Mouse (Mus musculus): ENCODE data around the gene Mob3c. TPM values are rescaled to one million over a fixed set of nuclear protein-coding genes. Genes with fewer than 3 reads are reported as not detected.

Gene Mob3c
- polyA plus RNA-seq, 1 experiment from 2014 or later: 3.1 TPM

DNA sequence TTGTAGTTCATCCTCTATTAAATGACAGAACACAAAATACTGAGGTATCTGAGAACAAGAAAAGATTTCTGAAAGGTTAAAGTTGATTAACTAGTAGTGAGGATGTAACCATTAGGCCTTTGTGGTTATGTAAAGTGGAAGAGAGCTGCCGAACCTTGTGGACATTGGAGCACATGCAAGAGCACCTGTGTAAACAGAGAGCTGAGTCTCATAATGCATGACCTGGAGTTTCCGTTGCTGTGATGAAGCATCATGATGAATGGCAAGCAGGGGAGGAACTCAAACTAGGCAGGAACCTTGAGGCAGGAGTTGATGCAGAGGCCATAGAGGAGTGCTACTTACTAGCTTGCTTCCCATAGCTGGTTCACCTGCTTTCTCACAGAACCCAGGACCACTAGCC, 22.7 kb downstream of the Mob3c start:
- 88% methylated on average over 2 of the region's 2 CpGs for WGBS
- Histone ChIP-seq H3K36me3 (ENCODE audit: control insufficient read depth, insufficient read depth, low read length) (no peaks in the 10 kb centered on the region), H3K4me1 (replicated peaks; ENCODE audit: control insufficient read depth, insufficient read depth, low read length) (peaks cover 2% of the 10 kb centered on the region; the same call in 1 of the 2 replicates), H3K27ac (ENCODE audit: low read depth, low read length) (no peak overlapping the region), H3K9ac (ENCODE audit: low read length) (no peak overlapping the region), H3K27me3 (ENCODE audit: control insufficient read depth, insufficient read depth, low read length) (no peaks in the 10 kb centered on the region), H3K9me3 (ENCODE audit: control insufficient read depth, low read length) (no peaks in the 10 kb centered on the region), H3K4me3 (ENCODE audit: low read depth, low read length) (no peak overlapping the region), H3K4me2 (ENCODE audit: low read depth, low read length, severe bottlenecking) (no peak overlapping the region)
- ATAC-seq (replicated peaks; ENCODE audit: low FRiP score) (no peak), DNase-seq (ENCODE audit: low spot score) (no peak)

DNA sequence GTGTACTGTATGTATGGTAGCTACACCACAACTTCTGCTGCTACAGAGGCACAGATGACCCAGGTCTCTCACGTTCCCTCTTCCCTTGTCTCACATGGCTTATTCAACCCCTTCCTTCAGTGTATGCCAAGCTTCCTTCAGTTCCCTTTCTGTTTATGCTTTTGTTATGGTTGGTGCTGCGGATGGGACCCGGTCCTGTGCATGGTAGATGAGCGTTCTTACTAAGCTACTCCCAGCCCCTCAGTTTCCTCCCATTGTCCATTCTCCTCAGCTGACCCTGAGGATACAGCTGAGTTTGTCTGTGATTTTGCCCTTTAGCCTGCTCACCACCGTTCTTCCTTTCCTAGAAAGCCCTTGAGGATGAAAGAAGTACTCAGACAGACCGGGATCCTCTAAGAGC, 23.7 kb downstream of the Mob3c start:
- Histone ChIP-seq H3K4me2 (ENCODE audit: low read depth, low read length, severe bottlenecking) (no peak overlapping the region), H3K27ac (ENCODE audit: low read depth, low read length) (no peak overlapping the region), H3K9me3 (ENCODE audit: control insufficient read depth, low read length) (no peaks in the 10 kb centered on the region), H3K4me1 (replicated peaks; ENCODE audit: control insufficient read depth, insufficient read depth, low read length) (peaks cover 2% of the 10 kb centered on the region; the same call in 1 of the 2 replicates), H3K27me3 (ENCODE audit: control insufficient read depth, insufficient read depth, low read length) (no peaks in the 10 kb centered on the region), H3K4me3 (ENCODE audit: low read depth, low read length) (no peak overlapping the region), H3K36me3 (ENCODE audit: control insufficient read depth, insufficient read depth, low read length) (no peaks in the 10 kb centered on the region), H3K9ac (ENCODE audit: low read length) (no peak overlapping the region)
- DNase-seq (ENCODE audit: low spot score) (no peak), ATAC-seq (replicated peaks; ENCODE audit: low FRiP score) (no peak)
- 84% methylated on average over 6 of the region's 6 CpGs for WGBS

DNA sequence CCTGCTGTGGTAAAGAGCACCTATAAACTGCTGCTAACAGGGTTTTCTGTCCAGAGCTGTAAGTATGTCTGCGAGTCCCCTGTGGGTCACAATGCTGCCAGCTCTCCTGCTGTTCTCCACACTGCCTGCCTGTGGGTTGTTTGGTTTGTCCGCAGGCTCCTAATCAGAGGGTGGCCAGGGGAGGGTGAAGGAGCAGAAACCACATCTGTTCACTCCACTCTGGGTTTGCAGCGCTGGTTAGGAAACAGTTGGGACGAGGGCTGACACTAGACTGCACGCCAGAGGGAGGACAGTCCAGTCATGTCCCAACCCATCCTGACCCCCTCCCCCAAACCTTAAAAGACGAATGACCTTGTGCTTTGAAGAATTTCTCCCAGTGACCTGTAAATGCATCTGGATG, 27.2 kb downstream of the Mob3c start:
- Histone ChIP-seq H3K36me3 (ENCODE audit: control insufficient read depth, insufficient read depth, low read length) (no peaks in the 10 kb centered on the region), H3K9ac (ENCODE audit: low read length) (no peak overlapping the region), H3K4me3 (ENCODE audit: low read depth, low read length) (no peak overlapping the region), H3K9me3 (ENCODE audit: control insufficient read depth, low read length) (no peaks in the 10 kb centered on the region), H3K4me1 (replicated peaks; ENCODE audit: control insufficient read depth, insufficient read depth, low read length) (peaks cover 2% of the 10 kb centered on the region; the same call in 1 of the 2 replicates), H3K27me3 (ENCODE audit: control insufficient read depth, insufficient read depth, low read length) (no peaks in the 10 kb centered on the region), H3K27ac (ENCODE audit: low read depth, low read length) (no peak overlapping the region), H3K4me2 (ENCODE audit: low read depth, low read length, severe bottlenecking) (no peak overlapping the region)
- DNase-seq (ENCODE audit: low spot score) (no peak), ATAC-seq (replicated peaks; ENCODE audit: low FRiP score) (no peak)
- 58% methylated on average over 6 of the region's 6 CpGs for WGBS

DNA sequence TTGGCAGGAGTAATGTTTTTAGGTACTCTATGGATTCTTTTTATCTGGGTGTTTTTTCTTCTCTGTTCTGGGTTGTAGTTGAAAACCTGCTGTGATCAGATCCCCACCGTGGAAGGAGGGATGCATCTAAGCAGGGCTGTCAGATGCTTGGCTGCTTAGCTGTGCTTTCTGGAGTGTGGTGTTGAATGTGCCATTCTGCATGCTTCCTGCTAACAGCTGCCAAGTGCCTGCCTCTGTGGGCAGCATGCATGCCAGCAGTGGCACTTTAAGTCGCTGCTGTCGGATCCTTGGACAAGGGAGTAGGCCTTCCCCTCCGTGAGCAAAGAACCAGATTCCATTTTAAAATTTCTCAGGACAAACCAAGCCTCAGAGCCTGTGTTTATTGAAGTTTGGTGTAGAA, 27.7 kb downstream of the Mob3c start:
- DNase-seq (ENCODE audit: low spot score) (no peak), ATAC-seq (replicated peaks; ENCODE audit: low FRiP score) (no peak)
- Histone ChIP-seq H3K4me3 (ENCODE audit: low read depth, low read length) (no peak overlapping the region), H3K27ac (ENCODE audit: low read depth, low read length) (no peak overlapping the region), H3K27me3 (ENCODE audit: control insufficient read depth, insufficient read depth, low read length) (no peaks in the 10 kb centered on the region), H3K4me2 (ENCODE audit: low read depth, low read length, severe bottlenecking) (no peak overlapping the region), H3K9ac (ENCODE audit: low read length) (no peak overlapping the region), H3K9me3 (ENCODE audit: control insufficient read depth, low read length) (no peaks in the 10 kb centered on the region), H3K4me1 (replicated peaks; ENCODE audit: control insufficient read depth, insufficient read depth, low read length) (peaks cover 2% of the 10 kb centered on the region; the same call in 1 of the 2 replicates), H3K36me3 (ENCODE audit: control insufficient read depth, insufficient read depth, low read length) (no peaks in the 10 kb centered on the region)
- WGBS: 68% methylated on average over 4 of the region's 4 CpGs

DNA sequence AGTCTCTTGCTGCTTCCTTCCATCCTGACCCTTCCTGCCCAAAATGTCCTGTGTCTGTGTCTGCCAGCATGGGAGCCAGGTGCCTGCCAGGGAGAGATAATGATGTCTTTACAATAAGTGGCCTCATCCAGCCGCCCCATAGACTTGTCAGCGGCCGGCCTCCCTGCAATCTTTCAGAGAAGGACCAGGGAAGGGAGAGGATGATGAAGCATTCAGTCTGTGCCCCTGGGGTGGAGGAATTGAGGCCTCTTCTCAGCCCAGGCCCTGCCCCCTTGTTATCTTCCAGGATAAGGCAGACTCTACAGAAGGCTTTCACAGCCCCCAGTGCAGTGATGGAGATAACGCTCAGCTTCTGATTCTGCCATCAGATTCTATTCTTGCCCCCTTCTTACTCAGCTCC, 28.4 kb downstream of the Mob3c start:
- no peak overlapping the region for H3K27ac ChIP-seq (ENCODE audit: low read depth, low read length)
- no peaks in the 10 kb centered on the region for H3K9me3 ChIP-seq (ENCODE audit: control insufficient read depth, low read length)
- no peaks in the 10 kb centered on the region for H3K27me3 ChIP-seq (ENCODE audit: control insufficient read depth, insufficient read depth, low read length)
- no peak for DNase-seq (ENCODE audit: low spot score)
- no peak overlapping the region for H3K9ac ChIP-seq (ENCODE audit: low read length)
- WGBS: 43% methylated on average over 4 of the region's 4 CpGs
- peaks cover 2% of the 10 kb centered on the region; the same call in 1 of the 2 replicates for H3K4me1 ChIP-seq (replicated peaks; ENCODE audit: control insufficient read depth, insufficient read depth, low read length)
- no peak overlapping the region for H3K4me2 ChIP-seq (ENCODE audit: low read depth, low read length, severe bottlenecking)
- H3K4me3 ChIP-seq (ENCODE audit: low read depth, low read length): no peak overlapping the region
- no peak for ATAC-seq (replicated peaks; ENCODE audit: low FRiP score)
- no peaks in the 10 kb centered on the region; the same call in 1 of the 2 replicates for H3K36me3 ChIP-seq (ENCODE audit: control insufficient read depth, insufficient read depth, low read length)

DNA sequence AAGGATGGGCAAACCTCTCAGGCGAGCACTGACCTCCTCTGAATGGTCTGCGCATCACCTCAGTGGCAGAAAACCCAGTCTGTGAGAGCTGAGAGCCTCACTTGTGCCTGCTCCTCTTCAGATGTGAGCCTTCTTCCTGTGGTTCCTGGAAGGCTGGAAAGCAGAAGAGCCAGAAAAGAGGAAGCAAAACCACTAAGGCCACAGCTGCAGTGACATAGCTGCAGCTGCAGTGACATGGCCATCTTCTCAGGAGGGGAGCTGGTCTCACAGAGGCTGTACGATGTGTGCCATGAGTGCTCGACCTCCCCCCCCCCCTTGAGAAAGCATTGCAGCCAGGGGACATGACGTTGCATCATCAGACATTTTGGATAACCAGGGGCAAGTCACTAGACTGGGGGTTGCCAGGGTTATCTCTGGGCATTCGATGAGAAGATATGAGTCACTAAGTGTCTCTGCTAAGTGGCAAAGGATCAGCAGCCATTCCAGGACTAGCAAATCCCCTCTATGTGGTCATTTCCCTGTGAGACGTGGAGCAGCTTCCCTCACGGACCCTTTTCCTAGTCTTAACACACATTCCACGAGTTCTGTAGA, 29.5 kb downstream of the Mob3c start:
- Histone ChIP-seq H3K4me2 (ENCODE audit: low read depth, low read length, severe bottlenecking) (no peak overlapping the region), H3K27me3 (ENCODE audit: control insufficient read depth, insufficient read depth, low read length) (no peaks in the 10 kb centered on the region), H3K4me3 (ENCODE audit: low read depth, low read length) (no peak overlapping the region), H3K4me1 (replicated peaks; ENCODE audit: control insufficient read depth, insufficient read depth, low read length) (peaks cover 2% of the 10 kb centered on the region; the same call in 1 of the 2 replicates), H3K36me3 (ENCODE audit: control insufficient read depth, insufficient read depth, low read length) (no peaks in the 10 kb centered on the region; the same call in 1 of the 2 replicates), H3K9ac (ENCODE audit: low read length) (no peak overlapping the region), H3K9me3 (ENCODE audit: control insufficient read depth, low read length) (no peaks in the 10 kb centered on the region), H3K27ac (ENCODE audit: low read depth, low read length) (no peak overlapping the region)
- ATAC-seq (replicated peaks; ENCODE audit: low FRiP score) (no peak), DNase-seq (ENCODE audit: low spot score) (no peak)
- WGBS: 87% methylated on average over 9 of the region's 9 CpGs

DNA sequence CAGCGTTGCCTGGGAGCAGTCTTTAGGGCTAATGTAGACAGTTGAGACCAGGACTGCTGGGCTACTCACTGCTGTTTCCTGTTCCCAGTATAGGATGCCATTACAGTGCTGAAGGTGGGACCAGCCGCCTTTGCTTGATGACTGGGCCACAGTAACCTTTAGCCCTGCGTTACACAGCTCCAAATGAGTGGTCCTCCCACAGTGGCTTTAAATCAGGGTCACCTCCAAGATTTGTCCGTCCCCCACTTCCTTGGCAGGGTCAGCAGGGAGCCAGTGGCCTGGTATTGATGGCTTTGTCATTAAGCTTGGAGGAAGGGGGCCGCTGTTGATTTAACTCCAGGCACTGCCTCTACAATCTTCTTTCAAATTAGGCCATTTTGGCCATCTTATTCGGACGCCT, 35.5 kb downstream of the Mob3c start:
- H3K9me3 ChIP-seq (ENCODE audit: control insufficient read depth, low read length): no peaks in the 10 kb centered on the region
- DNase-seq (ENCODE audit: low spot score) (no peak), ATAC-seq (replicated peaks; ENCODE audit: low FRiP score) (no peak)
- 67% methylated on average over 7 of the region's 7 CpGs for WGBS
- no peak overlapping the region for H3K4me2 ChIP-seq (ENCODE audit: low read depth, low read length, severe bottlenecking)
- no peaks in the 10 kb centered on the region for H3K27me3 ChIP-seq (ENCODE audit: control insufficient read depth, insufficient read depth, low read length)
- no peak overlapping the region for H3K27ac ChIP-seq (ENCODE audit: low read depth, low read length)
- no peak overlapping the region for H3K9ac ChIP-seq (ENCODE audit: low read length)
- H3K4me3 ChIP-seq (ENCODE audit: low read depth, low read length): no peak overlapping the region
- H3K4me1 ChIP-seq (replicated peaks; ENCODE audit: control insufficient read depth, insufficient read depth, low read length): peaks cover 2% of the 10 kb centered on the region; the same call in 1 of the 2 replicates
- H3K36me3 ChIP-seq (ENCODE audit: control insufficient read depth, insufficient read depth, low read length): no peaks in the 10 kb centered on the region; the same call in 1 of the 2 replicates

DNA sequence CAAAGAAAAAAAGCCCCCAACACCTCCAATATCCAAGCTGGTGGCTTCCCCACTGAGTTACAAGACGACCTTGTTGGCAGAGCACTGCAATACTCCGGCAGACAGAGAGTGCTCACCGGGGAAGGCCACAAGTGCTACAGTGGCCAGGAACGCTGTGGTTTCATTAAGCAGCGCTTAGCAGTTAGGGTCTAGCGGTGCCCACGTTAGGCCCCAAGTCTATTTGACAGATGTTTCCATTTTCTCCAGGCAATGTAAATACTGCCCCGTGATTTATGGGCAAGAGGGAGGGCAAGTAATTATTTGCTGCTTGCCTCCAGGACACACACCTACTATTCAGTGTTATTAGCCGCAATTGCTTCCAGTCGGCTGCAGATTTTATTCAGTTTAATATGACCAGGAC, 36.0 kb downstream of the Mob3c start:
- Histone ChIP-seq H3K36me3 (ENCODE audit: control insufficient read depth, insufficient read depth, low read length) (no peaks in the 10 kb centered on the region; the same call in 1 of the 2 replicates), H3K4me3 (ENCODE audit: low read depth, low read length) (no peak overlapping the region), H3K27me3 (ENCODE audit: control insufficient read depth, insufficient read depth, low read length) (no peaks in the 10 kb centered on the region), H3K9me3 (ENCODE audit: control insufficient read depth, low read length) (no peaks in the 10 kb centered on the region), H3K27ac (ENCODE audit: low read depth, low read length) (no peak overlapping the region), H3K4me1 (replicated peaks; ENCODE audit: control insufficient read depth, insufficient read depth, low read length) (peaks cover 2% of the 10 kb centered on the region; the same call in 1 of the 2 replicates), H3K9ac (ENCODE audit: low read length) (no peak overlapping the region), H3K4me2 (ENCODE audit: low read depth, low read length, severe bottlenecking) (no peak overlapping the region)
- DNase-seq (ENCODE audit: low spot score) (no peak), ATAC-seq (replicated peaks; ENCODE audit: low FRiP score) (no peak)
- WGBS: 53% methylated on average over 10 of the region's 10 CpGs
